Mouse (Mus musculus) liver, embryonic 13.5 days (tissue): ENCODE results near the gene Sept5. TPM values are rescaled to one million over a fixed set of nuclear protein-coding genes. Genes with fewer than 3 reads are reported as not detected.
A peak's percentile ranks its signal among the peaks of the same experiment; 100 is the strongest.

Experiments
- ATAC-seq: fragments of 200-750 bp; cut with Nextera tagmentation; 2 replicates; pipeline ENCODE4 v1.8.0; 2017; ENCODE audit warnings: low read depth, mild to moderate bottlenecking, moderate number of reproducible peaks, moderate library complexity
- DNase-seq: peaks from one replicate; pipeline ENCODE4 v3.0.0; 2022
- H3K27ac ChIP-seq: fragments of 300-500 bp; sonication (generic); 2 replicates; pipeline ENCODE4 v1.5.1; 2015; ENCODE audit warnings: moderate library complexity, mild to moderate bottlenecking, inconsistent platforms
- H3K27me3 ChIP-seq: fragments of 300-500 bp; sonication (generic); 2 replicates; pipeline ENCODE4 v1.6.1; 2015; ENCODE audit warnings: mild to moderate bottlenecking, inconsistent platforms
- H3K36me3 ChIP-seq: fragments of 300-500 bp; sonication (generic); 2 replicates; pipeline ENCODE4 v1.6.1; 2015; ENCODE audit warnings: mild to moderate bottlenecking, inconsistent platforms
- H3K4me1 ChIP-seq: fragments of 300-500 bp; sonication (generic); replicated peaks from 2 replicates; pipeline ENCODE4 v1.6.1; 2015; ENCODE audit warnings: inconsistent platforms
- H3K4me2 ChIP-seq: fragments of 300-500 bp; sonication (generic); 2 replicates; pipeline ENCODE4 v1.6.1; 2015; ENCODE audit warnings: inconsistent platforms, mild to moderate bottlenecking, moderate library complexity
- H3K4me3 ChIP-seq: fragments of 300-500 bp; sonication (generic); replicated peaks from 2 replicates; pipeline ENCODE4 v1.5.1; 2015; ENCODE audit warnings: mild to moderate bottlenecking, inconsistent platforms
- H3K9ac ChIP-seq: fragments of 300-500 bp; sonication (generic); 2 replicates; pipeline ENCODE4 v1.6.1; 2015; ENCODE audit warnings: mild to moderate bottlenecking, inconsistent platforms
- H3K9me3 ChIP-seq: fragments of 300-500 bp; sonication (generic); replicated peaks from 2 replicates; pipeline ENCODE4 v1.6.1; 2016; ENCODE audit warnings: inconsistent platforms
- WGBS: fragments of 180-500 bp; shearing (Covaris S2); methylation state at CpG from one replicate; pipeline ENCODE4 v1.1.7; 2015; ENCODE audit not compliant: insufficient replicate concordance; 5-methylcytosine and 5-hydroxymethylcytosine counted together
- polyA plus RNA-seq: library from polyadenylated mRNA; unstranded; fragments of >200 nt; fragmentation: Nextera tagmentation; extraction: Ambion mirVana; gene quantifications from 2 replicates; pipeline ENCODE4 v1.2.1, GENCODE M21; 2015

The Sept5 gene
- polyA plus RNA-seq, 1 experiment from 2014 or later: 2.4 TPM

GRCm38 (mm10) chr16:18589080-18589621, 40.6 kb downstream of the Sept5 start:
- WGBS: 15% methylated on average over 9 of the region's 9 CpGs
- Histone ChIP-seq H3K27ac (no peak overlapping the region), H3K9ac (no peak overlapping the region), H3K4me2 (no peak overlapping the region), H3K27me3 (peaks cover 98% of the 10 kb centered on the region), H3K36me3 (no peaks in the 10 kb centered on the region), H3K4me3 (no peak overlapping the region), H3K4me1 (peaks cover 32% of the 10 kb centered on the region), H3K9me3 (no peaks in the 10 kb centered on the region)
- ATAC-seq (no peak), DNase-seq (no peak)

DNA sequence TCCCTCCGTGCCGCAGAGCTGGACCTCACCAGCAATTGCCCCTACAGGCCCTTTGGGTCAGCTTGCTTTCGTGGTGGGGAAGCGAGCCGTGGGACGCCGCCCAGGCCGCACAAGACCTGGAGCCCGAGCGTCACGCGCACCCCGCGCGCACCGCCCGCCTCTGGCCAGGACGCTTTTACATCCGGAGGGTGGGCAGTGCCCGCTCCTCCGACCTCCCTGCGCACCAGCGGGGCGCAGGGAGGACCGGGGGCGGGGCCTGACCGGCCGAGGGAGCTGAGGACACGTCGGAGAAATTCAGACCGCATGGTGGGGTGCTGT, 41.1 kb downstream of the Sept5 start:
- Histone ChIP-seq H3K36me3 (no peaks in the 10 kb centered on the region), H3K27me3 (peaks cover 98% of the 10 kb centered on the region), H3K4me1 (peaks cover 32% of the 10 kb centered on the region), H3K4me3 (no peak overlapping the region), H3K27ac (no peak overlapping the region), H3K4me2 (no peak overlapping the region), H3K9me3 (no peaks in the 10 kb centered on the region), H3K9ac (no peak overlapping the region)
- 4% methylated on average over 31 of the region's 31 CpGs for WGBS
- DNase-seq (no peak), ATAC-seq (no peak)

GRCm38 (mm10) chr16:18587847-18588737, 41.7 kb downstream of the Sept5 start:
- DNase-seq (no peak), ATAC-seq (no peak)
- Histone ChIP-seq H3K4me2 (peak overlapping the region; percentile 8; the same call in 1 of the 2 replicates), H3K9me3 (no peaks in the 10 kb centered on the region), H3K27me3 (peaks cover 98% of the 10 kb centered on the region), H3K36me3 (no peaks in the 10 kb centered on the region), H3K4me1 (peaks cover 32% of the 10 kb centered on the region), H3K27ac (no peak overlapping the region), H3K4me3 (peak overlapping the region; percentile 12; the same call in 1 of the 2 replicates), H3K9ac (no peak overlapping the region)
- under 1% methylated on average over 57 of the region's 57 CpGs for whole genome bisulfite sequencing

DNA sequence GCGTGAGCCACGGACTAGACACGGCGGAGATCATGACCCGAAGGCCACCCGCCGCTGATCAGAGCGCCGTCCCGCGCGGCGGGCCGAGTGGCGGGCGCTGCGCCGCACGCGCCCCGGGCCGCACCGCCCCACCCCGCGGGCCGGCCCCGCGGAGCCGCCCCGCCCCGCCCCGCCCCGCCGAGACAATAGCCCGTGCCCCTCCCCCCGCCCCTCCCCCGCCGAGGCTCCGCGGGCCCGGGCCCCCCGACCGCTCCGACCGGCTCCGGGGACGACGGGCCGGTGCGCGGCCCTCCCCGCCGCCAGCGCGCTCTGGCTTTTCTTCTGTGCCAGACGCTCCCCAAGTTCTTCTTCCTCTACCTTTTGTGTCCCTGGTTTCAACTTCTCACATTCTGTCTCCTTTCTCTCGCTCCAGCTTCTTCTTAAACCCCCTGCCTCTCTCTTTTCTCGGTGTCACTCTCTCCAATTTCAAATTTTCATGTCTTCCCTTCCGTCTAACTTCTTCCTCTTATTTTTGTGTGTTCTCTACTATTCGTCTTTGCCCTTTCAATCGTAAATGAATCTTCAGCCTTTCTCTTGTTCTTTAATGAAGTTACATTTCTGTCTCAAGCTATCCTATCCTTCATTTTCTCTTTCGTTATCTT, 42.7 kb downstream of the Sept5 start:
- ATAC-seq: no peak

GRCm38 (mm10) chr16:18586076-18586905, 43.5 kb downstream of the Sept5 start:
- peak overlapping the region; percentile 52 for H3K4me2 ChIP-seq
- DNase-seq (no peak), ATAC-seq (no peak)
- H3K9me3 ChIP-seq: no peaks in the 10 kb centered on the region
- no peaks in the 10 kb centered on the region for H3K36me3 ChIP-seq
- H3K9ac ChIP-seq: no peak overlapping the region
- H3K4me1 ChIP-seq: peaks cover 40% of the 10 kb centered on the region
- peaks cover 100% of the 10 kb centered on the region for H3K27me3 ChIP-seq
- H3K27ac ChIP-seq: no peak overlapping the region
- WGBS: 2% methylated on average over 83 of the region's 83 CpGs
- peak overlapping the region; percentile 35 for H3K4me3 ChIP-seq

More for the DNA sequence above, 42.7 kb downstream of the Sept5 start:
- Histone ChIP-seq H3K27ac (no peak overlapping the region), H3K9me3 (no peaks in the 10 kb centered on the region), H3K9ac (no peak overlapping the region), H3K36me3 (no peaks in the 10 kb centered on the region), H3K4me3 (peak overlapping the region; percentile 35), H3K27me3 (peaks cover 100% of the 10 kb centered on the region), H3K4me2 (peak overlapping the region; percentile 52), H3K4me1 (peaks cover 39% of the 10 kb centered on the region)
- WGBS: 2% methylated on average over 22 of the region's 62 CpGs
- DNase-seq: no peak

DNA sequence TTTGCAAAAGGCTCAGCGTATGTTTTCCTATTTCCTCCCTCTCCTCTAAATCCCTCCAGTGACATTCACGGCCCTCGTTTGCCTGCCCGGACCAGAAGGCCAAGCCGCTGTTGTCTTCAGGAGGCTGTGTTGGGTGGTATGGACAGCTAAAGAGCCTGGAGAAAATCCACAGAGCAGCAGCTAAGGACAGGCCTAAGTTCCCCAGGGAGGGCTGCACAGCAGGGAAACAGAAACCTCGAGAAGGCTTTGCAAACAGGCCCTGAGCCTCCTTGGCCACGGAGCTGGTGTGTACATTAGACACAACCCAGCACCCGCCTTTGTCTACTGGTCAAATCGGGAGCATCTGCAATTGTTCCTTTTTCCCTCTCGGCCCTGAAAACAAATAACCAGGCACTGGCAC, 44.1 kb downstream of the Sept5 start:
- no peak overlapping the region for H3K9ac ChIP-seq
- ATAC-seq (no peak), DNase-seq (no peak)
- peaks cover 42% of the 10 kb centered on the region for H3K4me1 ChIP-seq
- H3K9me3 ChIP-seq: no peaks in the 10 kb centered on the region
- H3K27ac ChIP-seq: no peak overlapping the region
- H3K36me3 ChIP-seq: no peaks in the 10 kb centered on the region
- H3K27me3 ChIP-seq: peaks cover 100% of the 10 kb centered on the region
- H3K4me2 ChIP-seq: peak overlapping the region; percentile 52
- WGBS: 8% methylated on average over 10 of the region's 10 CpGs
- H3K4me3 ChIP-seq: peak overlapping the region; percentile 35; the same call in 1 of the 2 replicates

DNA sequence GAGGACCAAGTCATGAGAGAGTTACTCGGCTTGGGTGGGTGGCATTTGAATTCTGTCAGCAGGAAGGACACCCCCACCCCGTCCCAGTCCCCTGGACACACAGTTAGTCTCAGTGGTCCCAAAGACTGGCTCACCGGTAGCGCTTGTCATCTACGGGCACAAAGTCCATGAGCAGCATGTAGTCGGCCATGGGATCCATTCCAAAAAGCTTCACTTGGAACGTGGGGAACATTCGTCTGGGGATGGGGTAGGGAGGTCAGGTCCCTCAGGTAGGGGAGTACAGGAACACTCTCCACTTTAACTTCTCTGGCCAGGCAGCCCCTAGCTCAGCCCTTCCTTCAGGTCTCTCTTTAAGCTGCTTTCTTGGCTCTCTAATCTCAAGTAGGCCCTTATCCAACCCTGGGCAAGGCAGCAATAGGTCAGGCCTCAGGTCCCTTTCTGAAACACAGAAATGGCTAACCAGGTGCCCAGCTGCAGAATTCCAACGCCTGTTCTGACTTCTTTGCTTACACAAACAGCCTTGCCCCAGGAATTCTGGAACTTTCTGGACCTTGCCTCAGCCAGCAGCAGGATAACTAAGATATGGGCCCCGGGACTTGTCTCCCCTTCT, 44.7 kb downstream of the Sept5 start:
- DNase-seq: no peak
- H3K9ac ChIP-seq: no peak overlapping the region
- peaks cover 38% of the 10 kb centered on the region for H3K4me1 ChIP-seq
- H3K27me3 ChIP-seq: peaks cover 100% of the 10 kb centered on the region
- 21% methylated on average over 10 of the region's 10 CpGs for WGBS
- H3K9me3 ChIP-seq: no peaks in the 10 kb centered on the region
- H3K36me3 ChIP-seq: no peaks in the 10 kb centered on the region
- ATAC-seq: no peak
- H3K27ac ChIP-seq: no peak overlapping the region
- peak overlapping the region; percentile 52; the same call in 1 of the 2 replicates for H3K4me2 ChIP-seq
- H3K4me3 ChIP-seq: no peak overlapping the region

GRCm38 (mm10) chr16:18583673-18584357, 45.9 kb downstream of the Sept5 start:
- Histone ChIP-seq H3K4me2 (no peak overlapping the region), H3K4me1 (peaks cover 35% of the 10 kb centered on the region), H3K27ac (no peak overlapping the region), H3K27me3 (peaks cover 97% of the 10 kb centered on the region), H3K36me3 (no peaks in the 10 kb centered on the region), H3K4me3 (no peak overlapping the region), H3K9me3 (no peaks in the 10 kb centered on the region), H3K9ac (no peak overlapping the region)
- WGBS: 21% methylated on average over 10 of the region's 10 CpGs
- ATAC-seq (no peak), DNase-seq (no peak)

GRCm38 (mm10) chr16:18583169-18583568, 46.6 kb downstream of the Sept5 start:
- WGBS: 16% methylated on average over 10 of the region's 10 CpGs
- Histone ChIP-seq H3K4me3 (no peak overlapping the region), H3K9me3 (no peaks in the 10 kb centered on the region), H3K4me1 (peaks cover 32% of the 10 kb centered on the region), H3K27ac (no peak overlapping the region), H3K36me3 (no peaks in the 10 kb centered on the region), H3K27me3 (peaks cover 97% of the 10 kb centered on the region), H3K4me2 (no peak overlapping the region), H3K9ac (no peak overlapping the region)
- DNase-seq (no peak), ATAC-seq (no peak)

DNA sequence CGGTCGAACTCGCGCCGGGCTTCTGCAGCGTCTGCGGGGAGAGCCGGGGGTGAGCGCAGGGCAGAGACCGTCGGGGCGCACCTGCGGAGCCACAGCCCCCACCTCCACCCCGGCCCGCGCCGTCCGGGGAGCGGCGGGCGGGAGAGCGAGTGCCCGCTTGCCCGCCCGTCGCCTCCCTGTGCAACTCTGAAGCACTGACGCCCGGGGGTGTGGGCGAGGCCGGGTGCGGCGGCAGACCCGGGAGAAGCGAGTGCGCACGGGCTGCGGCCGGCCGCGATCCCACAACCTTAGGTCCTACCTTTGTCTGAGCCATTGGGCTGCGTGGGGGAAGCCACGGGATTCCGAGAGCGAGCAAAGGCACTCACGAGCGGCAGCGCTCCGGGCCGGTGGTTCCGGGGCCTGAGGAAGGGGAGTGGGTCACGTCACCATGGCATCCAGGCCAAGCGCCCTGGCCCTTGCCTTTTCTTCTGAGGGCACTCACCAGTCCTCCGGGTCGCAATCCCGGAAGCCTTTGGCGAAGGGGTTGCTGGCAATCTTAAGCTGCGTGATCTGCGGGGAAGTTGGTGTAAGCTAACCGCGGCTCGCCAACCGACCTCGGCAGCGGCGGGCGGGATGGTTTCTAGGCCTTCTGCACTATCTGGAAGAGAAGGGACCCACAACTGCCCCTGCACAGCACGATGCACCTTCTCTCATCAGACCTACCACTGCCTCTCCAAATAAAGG, 47.2 kb downstream of the Sept5 start:
- DNase-seq (no peak), ATAC-seq (no peak)
- 2% methylated on average over 67 of the region's 67 CpGs for WGBS
- Histone ChIP-seq H3K9me3 (no peaks in the 10 kb centered on the region), H3K4me2 (peak overlapping the region; percentile 49), H3K4me3 (peak overlapping the region; percentile 37), H3K27ac (no peak overlapping the region), H3K4me1 (peaks cover 27% of the 10 kb centered on the region), H3K9ac (no peak overlapping the region), H3K27me3 (peaks cover 97% of the 10 kb centered on the region), H3K36me3 (no peaks in the 10 kb centered on the region)
